Mouse (Mus musculus): Measurements from ENCODE around the gene Crim1.

The Crim1 gene

DNA sequence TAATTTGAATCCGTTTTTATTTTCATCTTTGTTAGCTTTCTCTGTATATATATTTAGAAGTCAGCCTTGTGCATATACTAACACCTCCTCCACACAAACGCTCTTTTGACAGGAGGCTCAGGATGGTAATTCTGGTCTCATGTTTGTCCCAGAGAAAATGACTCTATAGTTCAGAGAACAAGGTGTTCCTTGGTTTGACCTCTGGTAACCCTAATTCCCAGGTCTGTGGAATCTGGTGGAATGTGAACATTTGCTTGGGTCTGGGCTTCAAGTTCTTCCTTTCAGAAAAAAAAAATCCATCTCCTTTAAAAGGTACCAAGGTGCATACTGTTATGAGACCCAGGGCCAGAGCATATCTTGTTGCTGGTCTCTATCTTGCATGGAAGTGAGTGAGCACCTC lies 9.6 kb downstream of the Crim1 start:
- no peak for DNase-seq (ENCODE audit: extremely low read depth, low read depth, low spot score)

GRCm38 (mm10) chr17:78211881-78212280 lies 11.8 kb downstream of the Crim1 start:
- DNase-seq (ENCODE audit: extremely low read depth, low read depth, low spot score) = no peak

- DNase-seq (ENCODE audit: extremely low read depth, low read depth, low spot score) = no peak
Measured at GRCm38 (mm10) chr17:78213128-78213527, 13.1 kb downstream of the Crim1 start.

- DNase-seq (ENCODE audit: extremely low read depth, low read depth, low spot score) = no peak
Measured at GRCm38 (mm10) chr17:78216526-78216925, 16.5 kb downstream of the Crim1 start.

GRCm38 (mm10) chr17:78217406-78217805 lies 17.4 kb downstream of the Crim1 start:
- DNase-seq (ENCODE audit: extremely low read depth, low read depth, low spot score) = no peak

DNA sequence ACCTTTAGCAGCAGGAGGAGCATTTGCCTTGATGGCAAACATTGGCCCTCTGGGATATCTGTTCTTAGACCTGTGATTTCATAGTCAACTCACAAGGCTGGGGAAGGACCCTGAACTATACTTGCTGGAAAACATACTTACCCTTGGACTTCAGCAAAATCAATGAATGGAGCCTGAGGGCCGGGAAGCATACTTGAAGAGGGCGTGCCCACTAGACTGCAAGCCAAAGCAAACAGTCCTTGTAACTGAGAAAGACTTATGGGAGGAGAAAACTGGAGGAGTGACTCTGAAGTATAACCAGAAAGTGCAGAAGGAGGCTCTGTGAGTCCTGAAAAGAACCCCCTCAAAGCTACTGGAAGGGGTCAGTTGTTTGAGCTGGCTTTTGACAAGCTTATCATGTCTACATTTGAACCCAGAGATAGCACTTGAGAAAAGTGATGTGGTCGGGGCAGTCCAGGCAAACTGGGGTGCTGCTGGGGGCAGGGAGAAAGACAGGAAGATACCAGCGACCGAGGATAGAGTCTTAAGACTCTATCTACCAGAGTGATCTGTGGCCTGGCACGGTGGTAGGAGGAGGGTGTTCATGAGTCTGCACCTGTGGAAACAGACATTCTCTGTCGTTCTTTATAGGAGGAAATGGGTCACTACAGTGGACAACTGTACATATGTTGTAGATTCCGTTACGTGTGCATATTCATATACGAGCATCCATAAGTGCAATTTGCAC lies 18.6 kb downstream of the Crim1 start:
- DNase-seq (ENCODE audit: extremely low read depth, low read depth, low spot score) = no peak

GRCm38 (mm10) chr17:78221007-78221642 lies 21.1 kb downstream of the Crim1 start:
- no peak for DNase-seq (ENCODE audit: extremely low read depth, low read depth, low spot score)

- no peak for DNase-seq (ENCODE audit: extremely low read depth, low read depth, low spot score)
Measured at GRCm38 (mm10) chr17:78221860-78222259, 21.8 kb downstream of the Crim1 start.

DNA sequence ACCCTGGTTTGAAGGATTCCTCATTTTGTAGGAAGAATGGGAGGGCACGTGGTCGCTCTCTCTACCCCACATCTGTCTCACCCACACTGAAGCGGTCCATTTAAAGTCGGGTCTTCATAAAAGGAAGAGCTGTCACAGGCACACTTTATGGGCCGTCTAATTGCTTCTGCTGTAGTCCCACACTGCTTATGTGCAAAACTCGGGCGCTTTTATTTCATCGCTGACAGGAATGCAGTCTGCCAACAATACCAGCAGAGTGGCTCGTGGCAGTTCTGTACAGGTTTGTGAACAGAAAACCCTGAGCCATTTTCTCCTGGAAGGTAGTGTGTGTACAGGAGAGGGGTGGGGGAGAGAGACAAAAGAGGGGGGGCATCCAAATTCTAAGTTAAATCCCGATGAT lies 23.9 kb downstream of the Crim1 start:
- DNase-seq (ENCODE audit: extremely low read depth, low read depth, low spot score) = no peak

DNA sequence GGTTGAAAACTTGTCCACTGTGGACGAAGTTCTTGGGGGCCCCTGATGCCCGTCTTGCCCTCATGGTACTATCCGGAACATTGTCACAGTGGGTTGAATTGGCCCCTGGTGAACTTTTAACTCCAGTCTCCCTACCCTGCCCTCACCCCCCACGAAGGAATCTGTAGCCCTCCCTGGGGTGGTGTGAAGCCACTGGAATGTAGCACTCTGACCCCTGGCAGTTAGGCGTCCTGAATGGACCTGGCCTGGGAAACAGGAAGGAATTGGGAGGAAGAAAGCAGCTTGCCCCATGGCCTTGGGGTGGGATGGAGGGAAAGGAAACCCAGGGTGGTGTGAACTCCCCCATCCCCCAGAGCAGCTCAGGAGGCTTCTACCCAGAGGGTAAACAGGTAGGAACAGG lies 25.5 kb downstream of the Crim1 start:
- no peak for DNase-seq (ENCODE audit: extremely low read depth, low read depth, low spot score)

GRCm38 (mm10) chr17:78227211-78227610 lies 27.2 kb downstream of the Crim1 start:
- no peak for DNase-seq (ENCODE audit: extremely low read depth, low read depth, low spot score)

DNA sequence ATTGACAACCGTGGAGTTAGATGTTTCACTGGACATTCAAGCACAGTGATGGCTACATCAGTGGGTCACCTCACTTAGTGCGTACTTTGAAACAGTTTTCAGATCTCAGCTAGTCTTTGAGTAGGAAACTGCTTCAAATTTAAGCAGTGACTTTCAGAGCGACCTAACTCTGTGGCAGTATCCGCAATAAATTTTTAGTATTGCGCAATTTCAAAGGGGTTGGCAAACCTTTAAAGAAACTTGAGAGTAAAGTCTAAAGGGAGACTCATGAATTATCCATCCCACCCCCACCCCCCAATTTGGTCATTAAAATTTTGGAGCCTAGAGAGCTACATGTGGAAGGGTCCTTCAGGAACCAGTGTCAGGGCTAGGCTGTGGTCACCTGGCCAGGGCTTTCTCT lies 31.5 kb downstream of the Crim1 start:
- no peak for DNase-seq (ENCODE audit: extremely low read depth, low read depth, low spot score)

- no peak for DNase-seq (ENCODE audit: extremely low read depth, low read depth, low spot score)
Measured at GRCm38 (mm10) chr17:78232703-78233102, 32.7 kb downstream of the Crim1 start.

DNA sequence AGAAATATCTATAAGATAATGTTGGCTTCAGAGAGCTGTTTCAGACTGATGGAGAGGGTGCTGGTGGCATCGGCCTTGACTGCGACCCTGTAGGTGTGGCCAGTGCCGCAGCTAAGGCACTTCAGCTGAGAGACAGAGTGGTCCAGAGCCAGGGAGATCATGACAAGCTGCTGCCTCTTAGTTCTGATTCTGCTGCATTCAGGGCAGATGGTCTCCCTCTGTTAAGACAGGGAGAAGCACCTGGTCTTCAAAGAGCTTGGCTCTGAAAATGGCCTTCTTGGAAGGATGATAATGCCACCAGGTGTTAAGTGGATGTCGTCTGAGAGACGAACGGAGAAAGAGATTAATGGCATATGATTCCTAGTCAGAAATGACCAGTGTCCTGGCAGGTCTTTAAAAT lies 33.8 kb downstream of the Crim1 start:
- no peak for DNase-seq (ENCODE audit: extremely low read depth, low read depth, low spot score)

- no peak for DNase-seq (ENCODE audit: extremely low read depth, low read depth, low spot score)
Measured at GRCm38 (mm10) chr17:78236126-78236525, 36.1 kb downstream of the Crim1 start.

DNA sequence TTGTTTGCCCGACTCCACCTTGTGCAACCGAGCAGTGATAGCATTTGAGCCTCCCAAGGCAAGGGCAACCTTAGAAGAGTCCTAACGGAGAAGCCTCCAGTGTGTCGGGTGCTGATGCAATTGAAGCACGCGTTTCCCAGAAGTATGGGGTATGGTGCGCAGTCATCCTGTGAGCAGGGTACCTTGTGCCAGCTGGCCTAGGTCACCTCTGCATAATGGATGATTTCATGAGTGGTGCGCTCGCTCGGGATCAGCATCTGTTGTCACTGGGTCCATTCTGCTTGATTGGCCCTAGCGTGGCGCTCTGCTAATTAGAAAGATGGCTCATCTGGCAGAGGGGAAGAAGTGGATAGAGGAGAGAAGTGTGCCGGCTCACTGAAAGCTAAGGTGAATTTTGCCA lies 37.9 kb downstream of the Crim1 start:
- DNase-seq (ENCODE audit: extremely low read depth, low read depth, low spot score) = no peak

DNA sequence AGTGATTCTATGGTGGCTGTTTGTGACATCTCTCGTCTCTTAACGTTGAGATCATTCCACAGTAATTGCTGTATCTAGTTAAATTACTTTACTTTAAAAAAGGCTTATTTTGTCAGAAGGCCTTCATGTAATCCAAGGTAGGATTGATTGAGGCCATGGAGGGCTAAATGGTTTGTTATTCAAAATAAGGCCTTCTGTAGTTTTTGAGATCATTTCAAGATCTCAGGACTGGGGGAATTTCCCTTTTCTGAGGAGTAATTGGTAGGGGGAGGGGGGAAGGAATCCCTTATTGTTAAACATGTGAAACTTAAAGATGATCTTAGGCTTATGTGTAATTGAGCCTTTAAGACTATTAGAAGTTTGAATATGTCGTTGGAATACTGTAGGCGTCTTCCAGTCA lies 40.1 kb downstream of the Crim1 start:
- no peak for DNase-seq (ENCODE audit: extremely low read depth, low read depth, low spot score)

DNA sequence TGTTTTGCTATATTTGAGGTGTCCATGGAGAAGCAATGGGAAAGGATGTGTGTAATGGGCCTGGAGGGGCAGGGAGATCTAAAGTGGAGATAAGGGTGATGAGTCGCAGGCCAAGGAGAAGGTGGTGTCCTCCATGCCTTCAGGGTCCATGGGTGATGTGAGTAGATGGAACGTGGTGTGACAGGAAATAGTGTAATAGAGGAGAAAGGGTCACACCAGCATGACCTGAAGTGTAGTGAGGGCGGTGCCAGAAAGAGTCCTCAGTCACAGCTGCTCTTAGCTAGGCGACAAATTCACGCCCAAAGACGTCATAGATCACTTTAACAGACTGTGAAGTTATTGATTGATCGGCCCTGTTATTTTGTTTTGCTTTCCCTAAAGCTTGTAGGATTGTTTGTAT lies 41.2 kb downstream of the Crim1 start:
- DNase-seq (ENCODE audit: extremely low read depth, low read depth, low spot score) = no peak

DNA sequence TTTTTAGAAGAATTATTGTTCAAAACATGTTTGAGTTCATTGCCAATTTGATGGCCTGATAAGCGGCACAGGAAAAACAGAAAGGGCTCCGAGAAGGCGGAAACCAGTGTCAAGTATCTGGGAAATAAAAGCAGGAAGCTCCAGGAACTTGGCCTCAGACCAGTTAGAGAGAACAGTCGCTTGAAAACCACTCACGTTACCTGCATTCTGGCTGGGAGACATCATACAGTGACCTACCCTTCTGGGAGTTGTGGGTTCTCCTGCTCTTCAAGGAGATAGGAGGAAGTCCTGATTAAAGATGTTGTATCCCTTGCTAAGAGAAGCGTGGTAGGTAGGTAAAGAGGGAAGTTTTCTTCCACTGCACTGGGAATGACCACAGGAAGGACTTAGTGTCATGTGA lies 44.7 kb downstream of the Crim1 start:
- no peak for DNase-seq (ENCODE audit: extremely low read depth, low read depth, low spot score)

DNA sequence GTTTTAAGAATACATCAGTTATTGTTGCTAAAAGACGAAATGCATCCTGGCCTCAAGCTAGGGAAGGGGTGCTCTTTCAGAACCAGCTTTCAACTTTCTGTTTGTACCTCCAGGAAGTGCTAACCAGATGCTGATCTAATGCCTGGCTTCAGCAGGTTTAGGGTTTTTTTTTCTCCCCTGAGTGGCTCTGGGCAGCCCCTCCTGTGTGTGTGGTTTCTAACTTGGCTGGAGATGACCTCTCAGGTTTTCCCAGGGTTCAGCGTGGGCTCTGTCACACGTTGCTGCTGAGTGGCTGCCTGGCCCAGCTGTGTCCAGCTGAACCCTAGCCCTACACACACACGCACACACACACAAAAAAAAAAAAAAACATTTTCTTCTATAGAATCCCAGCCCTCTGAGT lies 45.4 kb downstream of the Crim1 start:
- no peak for DNase-seq (ENCODE audit: extremely low read depth, low read depth, low spot score)

DNA sequence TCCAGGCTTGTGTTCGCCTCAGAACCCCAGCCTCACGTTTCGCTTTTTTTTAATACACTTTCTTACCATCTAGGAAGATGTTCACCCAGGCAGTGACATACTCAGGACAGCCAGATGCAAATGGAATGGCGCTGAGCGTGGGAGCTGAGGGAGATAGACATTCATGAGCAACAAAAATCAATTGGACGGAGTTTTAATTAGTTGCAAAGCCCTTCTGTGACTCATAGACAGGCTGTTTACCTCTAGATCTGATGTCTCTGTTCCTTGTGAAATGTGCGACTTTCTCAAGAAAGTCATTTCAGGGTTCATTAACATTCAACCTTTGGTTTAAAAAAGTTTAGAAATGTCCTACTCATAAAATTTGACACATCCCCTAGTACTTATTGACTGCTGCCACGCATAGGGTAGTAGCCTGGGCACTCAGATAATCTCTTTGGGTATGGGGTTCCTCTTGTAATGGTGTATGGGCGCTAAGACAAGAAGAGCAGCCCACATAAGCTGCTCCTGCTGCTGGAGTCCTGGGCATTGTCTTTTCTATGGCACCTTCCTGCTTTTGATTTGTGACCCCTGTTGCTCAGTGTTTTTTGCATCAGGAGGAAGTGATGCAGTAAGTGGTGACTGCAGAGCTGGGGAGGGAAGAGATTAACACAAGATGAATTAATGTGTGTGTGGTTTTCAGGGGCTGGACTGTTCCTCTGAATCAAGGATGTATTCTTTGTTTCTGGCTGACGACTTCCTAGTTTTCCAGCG lies 46.8 kb downstream of the Crim1 start:
- no peak for DNase-seq (ENCODE audit: extremely low read depth, low read depth, low spot score)

DNA sequence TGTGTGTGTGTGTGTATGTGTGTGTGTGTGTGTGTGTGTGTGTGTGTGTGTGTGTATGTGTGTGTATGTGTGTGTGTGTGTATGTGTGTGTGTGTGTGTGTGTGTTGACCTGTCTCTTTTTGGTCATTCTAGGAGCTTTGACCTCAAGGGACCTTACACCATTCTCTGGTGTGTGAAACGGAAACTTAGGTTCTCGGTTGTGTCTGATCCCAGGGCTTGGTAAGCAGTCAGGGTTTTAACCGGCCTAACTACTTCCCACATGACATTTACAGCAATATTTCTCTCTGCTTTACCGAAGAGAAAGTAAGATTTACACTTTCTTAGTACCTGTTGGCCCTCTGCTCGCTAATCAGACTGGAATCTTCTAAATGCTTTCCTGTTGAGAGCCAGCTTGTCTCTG lies 48.1 kb downstream of the Crim1 start:
- DNase-seq (ENCODE audit: extremely low read depth, low read depth, low spot score) = no peak
